Mouse (Mus musculus) T-helper 2 cell (primary cell): ENCODE measurements around the gene Mettl8.

Experiments used
- in situ Hi-C: fragments of 300-600 bp; cut with MboI, MseI; formaldehyde crosslinking; loops from one replicate; pipeline ENCODE4 v1.15.1; 2025; ENCODE audit warnings: high pct_unique_total_duplicates

Gene Mettl8

DNA sequence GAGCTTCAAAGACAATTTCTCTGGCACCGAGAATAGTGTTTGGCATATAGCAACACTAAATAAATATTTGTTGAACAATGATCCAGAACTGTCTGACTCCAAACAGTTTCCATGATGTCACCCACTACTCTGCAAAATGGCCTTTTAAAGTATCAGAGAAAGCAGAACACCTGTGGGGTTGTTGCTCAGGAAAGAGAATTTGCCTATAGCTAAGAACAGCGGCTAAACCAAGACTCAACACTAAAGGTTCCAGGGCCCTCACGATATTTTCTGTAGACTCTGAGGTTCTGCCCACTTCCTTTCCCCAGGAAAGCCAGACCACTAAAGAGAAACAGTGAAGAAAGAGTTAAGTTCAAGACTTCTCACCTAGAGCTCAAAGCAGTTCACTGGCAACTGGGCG lies 122.4 kb downstream of the Mettl8 start:
- in situ Hi-C loops, result no loop called here

GRCm38 (mm10) chr2:70930631-70931288 lies 124.6 kb downstream of the Mettl8 start:
- in situ Hi-C loops, result no loop called here

DNA sequence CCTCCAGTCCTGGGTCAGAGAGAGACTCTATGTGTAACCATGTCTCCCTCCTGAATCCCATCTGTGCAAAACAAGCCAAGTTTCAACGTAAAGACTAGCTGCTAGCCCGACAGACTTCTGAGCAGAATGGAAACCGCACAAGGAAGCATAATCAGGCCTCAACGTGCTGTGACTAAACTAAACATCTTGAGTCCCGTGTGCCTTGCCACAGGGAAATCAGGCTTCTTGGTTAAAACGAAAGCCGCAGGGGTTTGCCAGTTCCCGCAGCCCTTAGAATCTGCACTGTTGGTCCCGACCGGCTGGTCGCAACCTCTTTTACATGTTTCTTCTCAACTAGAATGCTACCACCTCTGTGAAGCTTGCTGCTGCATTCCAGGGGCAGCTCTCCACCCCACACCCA lies 125.7 kb downstream of the Mettl8 start:
- in situ Hi-C loops, result no loop called here

GRCm38 (mm10) chr2:70924049-70924448 lies 131.3 kb downstream of the Mettl8 start:
- in situ Hi-C loops, result no loop called here

GRCm38 (mm10) chr2:70922814-70923213 lies 132.6 kb downstream of the Mettl8 start:
- in situ Hi-C loops, result no loop called here

DNA sequence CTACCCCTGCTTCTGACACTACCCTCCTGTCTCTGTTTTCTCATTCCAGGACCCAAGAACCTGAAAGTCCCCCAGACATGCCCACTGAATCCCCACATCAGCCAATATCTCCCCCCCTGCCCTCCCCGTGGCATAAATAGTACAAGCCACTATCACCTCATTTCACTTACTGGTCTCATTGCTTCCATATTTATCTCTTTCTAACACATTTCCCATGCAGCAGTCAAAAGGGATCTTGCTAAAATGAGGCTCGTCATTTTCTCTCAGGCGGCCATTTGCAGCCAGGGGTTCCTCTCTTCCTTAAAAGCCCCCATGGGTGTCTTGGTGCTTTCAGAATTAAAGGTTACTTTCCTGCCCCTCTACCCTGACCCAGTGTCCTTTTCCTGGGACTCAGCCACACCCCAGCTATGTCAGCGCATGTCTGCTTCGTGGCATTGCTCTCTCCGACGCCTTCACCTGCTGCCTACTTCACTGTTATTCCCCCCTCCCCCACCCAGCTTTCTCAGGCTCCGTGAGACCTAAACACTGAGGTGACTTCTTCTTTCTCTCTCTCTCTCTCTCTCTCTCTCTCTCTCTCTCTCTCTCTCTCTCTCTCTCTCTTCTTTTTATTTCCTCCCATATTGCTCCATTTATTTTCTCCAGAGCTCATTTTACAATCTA lies 134.3 kb downstream of the Mettl8 start:
- in situ Hi-C loops, result no loop called here

- in situ Hi-C loops, result no loop called here
Observed at GRCm38 (mm10) chr2:70919913-70920522, 135.4 kb downstream of the Mettl8 start.

- in situ Hi-C loops, result no loop called here
Observed at GRCm38 (mm10) chr2:70918516-70918915, 136.9 kb downstream of the Mettl8 start.
